Mouse (Mus musculus) heart, postnatal 0 days (tissue): ENCODE measurements around the gene Cdk14.

Experiments used
- CTCF ChIP-seq: IDR thresholded peaks from 2 replicates; pipeline ENCODE4 v1.5.1; 2016; ENCODE audit warnings: antibody characterized with exemption, control low read depth, low read depth
- EP300 ChIP-seq: IDR thresholded peaks from 2 replicates; pipeline ENCODE4 v1.6.1; 2016; ENCODE audit warnings: antibody characterized with exemption, low read depth

- TF ChIP-seq CTCF (no peak), EP300 (no peak)
These were observed 364.6 kb downstream of the Cdk14 start for GRCm38 (mm10) chr5:5055494-5055893.
